8 mouse cellular contexts compared by ENCODE assay signal in genomic region chr16:91225233-91226037, GRCm38 (mm10). TPM values are rescaled to one million over a fixed set of nuclear protein-coding genes. Genes with fewer than 3 reads are reported as not detected.
DNase-seq lines count a peak whose midpoint lies in the region; ATAC-seq and TF ChIP-seq lines count a peak whose summit lies in the region.

Gene Olig2, plus strand, starts transcription at chr16:91225457.

- peak within 1 kb of the TSS; percentile 33 for H3K4me2 ChIP-seq in embryonic facial prominence, embryonic 11.5 days (ENCODE audit: low read depth, low read length)
- peak within 1 kb of the TSS; percentile 44 for H3K4me2 ChIP-seq in hindbrain, embryonic 13.5 days
- H3K4me2 ChIP-seq in limb, embryonic 14.5 days (replicated peaks; ENCODE audit: low read depth, low read length, severe bottlenecking) = peak within 1 kb of the TSS; percentile 43
- peak within 1 kb of the TSS; percentile 37 for H3K4me2 ChIP-seq in stomach, embryonic 14.5 days (replicated peaks; ENCODE audit: low read depth, low read length)

- DNase-seq in left cerebral cortex, adult 18-20 months (ENCODE audit: low spot score in 2 of 2) = peak; percentile 36 to 39
- no peak for DNase-seq in left cerebral cortex, adult 11 months (ENCODE audit: low spot score)
- DNase-seq in embryonic facial prominence, embryonic 11.5 days (ENCODE audit: low spot score) = peak; percentile 79
- DNase-seq in limb, embryonic 14.5 days (ENCODE audit: low spot score) = no peak
- DNase-seq in adrenal gland, adult 8-10 months = no peak

- no peak for TF ChIP-seq POLR2A in limb, embryonic 14.5 days (IDR thresholded peaks at IDR 0.05; ENCODE audit: borderline replicate concordance, extremely low read depth, insufficient read depth, insufficient read length)

- WGBS in embryonic facial prominence, embryonic 11.5 days = under 1% methylated on average over 53 of the region's 53 CpGs
- under 1% methylated on average over 53 of the region's 53 CpGs for WGBS in hindbrain, embryonic 13.5 days
- under 1% methylated on average over 53 of the region's 53 CpGs for WGBS in limb, embryonic 14.5 days
- WGBS in stomach, embryonic 14.5 days = 1% methylated on average over 53 of the region's 53 CpGs

- no peak within 1 kb of the TSS for H3K27ac ChIP-seq in embryonic facial prominence, embryonic 11.5 days (replicated peaks; ENCODE audit: low read depth, low read length)
- no peak within 1 kb of the TSS for H3K27ac ChIP-seq in hindbrain, embryonic 13.5 days
- H3K27ac ChIP-seq in limb, embryonic 14.5 days (replicated peaks; ENCODE audit: low read depth, low read length) = no peak within 1 kb of the TSS
- no peak within 1 kb of the TSS for H3K27ac ChIP-seq in stomach, embryonic 14.5 days (ENCODE audit: low read length)

- ATAC-seq in embryonic facial prominence, embryonic 11.5 days (replicated peaks; ENCODE audit: insufficient number of reproducible peaks, low FRiP score, low TSS enrichment, low read depth) = peak; percentile 83
- peak; percentile 67 for ATAC-seq in hindbrain, embryonic 13.5 days (ENCODE audit: low FRiP score)
- no peak for ATAC-seq in limb, embryonic 14.5 days (ENCODE audit: low FRiP score, low read depth)
- ATAC-seq in stomach, embryonic 14.5 days (ENCODE audit: insufficient number of reproducible peaks, insufficient read depth, low FRiP score, low read depth) = no peak
- ATAC-seq in megakaryocyte-erythroid progenitor cell, adult 5-6 weeks (replicated peaks; ENCODE audit: low FRiP score, low TSS enrichment, poor library complexity, severe bottlenecking) = no peak; the same call in 1 of the 2 replicates

- peak within 1 kb of the TSS; percentile 13; the same call in 1 of the 2 replicates for H3K9ac ChIP-seq in embryonic facial prominence, embryonic 11.5 days (replicated peaks; ENCODE audit: low read length)
- H3K9ac ChIP-seq in hindbrain, embryonic 13.5 days = peak within 1 kb of the TSS; percentile 24
- H3K9ac ChIP-seq in limb, embryonic 14.5 days (ENCODE audit: low read depth, low read length, severe bottlenecking) = no peak within 1 kb of the TSS
- H3K9ac ChIP-seq in stomach, embryonic 14.5 days (replicated peaks; ENCODE audit: low read depth, low read length) = no peak within 1 kb of the TSS

- H3K27me3 ChIP-seq in embryonic facial prominence, embryonic 11.5 days (ENCODE audit: control insufficient read depth, insufficient read depth, low read length) = peaks cover 93% of the 10 kb centered on the region
- peaks cover 99% of the 10 kb centered on the region for H3K27me3 ChIP-seq in hindbrain, embryonic 13.5 days
- H3K27me3 ChIP-seq in limb, embryonic 14.5 days (ENCODE audit: control insufficient read depth, insufficient read depth, low read length) = peaks cover 98% of the 10 kb centered on the region
- peaks cover 94% of the 10 kb centered on the region for H3K27me3 ChIP-seq in stomach, embryonic 14.5 days (ENCODE audit: control insufficient read depth, insufficient read depth, low read length)

- peaks cover 3% of the 10 kb centered on the region; the same call in 1 of the 2 replicates for H3K4me1 ChIP-seq in embryonic facial prominence, embryonic 11.5 days (ENCODE audit: control insufficient read depth, insufficient read depth, low read length)
- H3K4me1 ChIP-seq in hindbrain, embryonic 13.5 days (replicated peaks) = peaks cover 41% of the 10 kb centered on the region
- peaks cover 10% of the 10 kb centered on the region for H3K4me1 ChIP-seq in limb, embryonic 14.5 days (ENCODE audit: control insufficient read depth, insufficient read depth, low read length)
- 0 out of 2 replicates have a peak, but pooled peaks cover 11% of the 10 kb centered on the region for H3K4me1 ChIP-seq in stomach, embryonic 14.5 days (ENCODE audit: control insufficient read depth, insufficient read depth, low read length)

- peak within 1 kb of the TSS; percentile 22 for H3K4me3 ChIP-seq in embryonic facial prominence, embryonic 11.5 days (ENCODE audit: low read depth, low read length)
- H3K4me3 ChIP-seq in hindbrain, embryonic 13.5 days = peak within 1 kb of the TSS; percentile 26
- peak within 1 kb of the TSS; percentile 30 for H3K4me3 ChIP-seq in limb, embryonic 14.5 days (replicated peaks; ENCODE audit: low read length)
- peak within 1 kb of the TSS; percentile 13; the same call in 1 of the 2 replicates for H3K4me3 ChIP-seq in stomach, embryonic 14.5 days (ENCODE audit: low read depth, low read length)

- H3K9me3 ChIP-seq in embryonic facial prominence, embryonic 11.5 days (replicated peaks; ENCODE audit: control insufficient read depth, low read length) = no peaks in the 10 kb centered on the region
- H3K9me3 ChIP-seq in hindbrain, embryonic 13.5 days = no peaks in the 10 kb centered on the region
- H3K9me3 ChIP-seq in limb, embryonic 14.5 days (ENCODE audit: control insufficient read depth, low read length) = no peaks in the 10 kb centered on the region
- H3K9me3 ChIP-seq in stomach, embryonic 14.5 days (ENCODE audit: control insufficient read depth, low read depth, low read length) = no peaks in the 10 kb centered on the region

- H3K36me3 ChIP-seq in embryonic facial prominence, embryonic 11.5 days (replicated peaks; ENCODE audit: control insufficient read depth, insufficient read depth, low read depth, low read length) = no peaks in the 10 kb centered on the region
- no peaks in the 10 kb centered on the region for H3K36me3 ChIP-seq in hindbrain, embryonic 13.5 days
- no peaks in the 10 kb centered on the region for H3K36me3 ChIP-seq in limb, embryonic 14.5 days (ENCODE audit: control insufficient read depth, insufficient read depth, low read length)
- no peaks in the 10 kb centered on the region for H3K36me3 ChIP-seq in stomach, embryonic 14.5 days (ENCODE audit: control insufficient read depth, insufficient read depth, low read length)

RNA-seq across cellular contexts. Expression of gene Olig2, which starts in this region (rescaled TPM):
- 10 to 100 TPM; 19.5 to 22.6 TPM for total RNA-seq in left cerebral cortex, adult 18-20 months (2021)
- polyA plus RNA-seq in embryonic facial prominence, embryonic 11.5 days (2014; fragmentation: Nextera tagmentation; extraction: Ambion mirVana) = 2.3 and 2.7 TPM in 2 replicates
- polyA plus RNA-seq in hindbrain, embryonic 13.5 days (2015; fragmentation: Nextera tagmentation; extraction: Ambion mirVana) = 4.0 and 4.4 TPM in 2 replicates
- 0.06 TPM in 2 replicates for polyA plus RNA-seq in limb, embryonic 14.5 days (2012; rRNA removed)
- polyA plus RNA-seq in limb, embryonic 14.5 days (2014; fragmentation: Nextera tagmentation; extraction: Ambion mirVana) = not detected in 2 replicates
- not detected in 2 replicates for polyA plus RNA-seq in stomach, embryonic 14.5 days (2014; fragmentation: Nextera tagmentation; extraction: Ambion mirVana)
- not detected in 2 replicates for total RNA-seq in megakaryocyte-erythroid progenitor cell, adult 5-6 weeks (2014; fragmentation: Nextera tagmentation)
- not detected in 2 replicates for total RNA-seq in megakaryocyte-erythroid progenitor cell, adult 5-6 weeks (2017)
- not detected for total RNA-seq in adrenal gland, adult 8-10 months (2022)

Comparison
In these comparisons a context has a peak if more than half of its experiments do, and no peak if none do; other contexts are left out.
1. RNA of gene Olig2 (total RNA-seq): 19.5 to 22.6 TPM in left cerebral cortex, adult 18-20 months; not detected in megakaryocyte-erythroid progenitor cell, adult 5-6 weeks and not detected in adrenal gland, adult 8-10 months; every median in the first group is over 10 times any median in the second.
2. DNase-seq: peak in left cerebral cortex, adult 18-20 months (2 of 2) and embryonic facial prominence, embryonic 11.5 days (single experiment); none in left cerebral cortex, adult 11 months (single experiment), limb, embryonic 14.5 days (single experiment) and adrenal gland, adult 8-10 months (single experiment).
3. ATAC-seq: peak in embryonic facial prominence, embryonic 11.5 days (single experiment) and hindbrain, embryonic 13.5 days (single experiment); none in limb, embryonic 14.5 days (single experiment), stomach, embryonic 14.5 days (single experiment) and megakaryocyte-erythroid progenitor cell, adult 5-6 weeks (single experiment).
4. H3K9ac ChIP-seq: peak in embryonic facial prominence, embryonic 11.5 days (single experiment) and hindbrain, embryonic 13.5 days (single experiment); none in limb, embryonic 14.5 days (single experiment) and stomach, embryonic 14.5 days (single experiment).
5. Peak in every context shown above with its lines, with median percentiles within 50 percentile points of each other: H3K4me2 ChIP-seq and H3K4me3 ChIP-seq.